In genomic region chr12:15811682-15812081, GRCm38 (mm10) we compare ENCODE assay signal across 7 mouse cellular contexts. TPM values are rescaled to one million over a fixed set of nuclear protein-coding genes. Genes with fewer than 3 reads are reported as not detected.
DNase-seq lines count a peak whose midpoint lies in the region; ATAC-seq lines count a peak whose summit lies in the region.

No protein-coding gene starts in this region.

- H3K36me3 ChIP-seq in heart, embryonic 14.5 days (ENCODE audit: control insufficient read depth, insufficient read depth, low read length) = peaks cover 39% of the 10 kb centered on the region

- DNase-seq in brain, adult 2 months (ENCODE audit: low read depth, low spot score) = peak; percentile 70
- DNase-seq in kidney, postnatal 10 days = peak; percentile 52
- DNase-seq in naive thymus-derived CD4-positive, alpha-beta T cell, adult 2 months (ENCODE audit: low read depth) = peak; percentile 60
- DNase-seq in ovary, postnatal 10 days (ENCODE audit: low spot score) = no peak
- no peak for DNase-seq in adrenal gland, postnatal 25 days

- ATAC-seq in CD4-positive, CD25-positive, alpha-beta regulatory T cell, adult 4 months = peak; percentile 2
- no peak for ATAC-seq in heart, embryonic 14.5 days (ENCODE audit: insufficient number of reproducible peaks, insufficient read depth, low FRiP score, low read depth)

- peak overlapping the region; percentile 37 to 77 for H3K4me3 ChIP-seq in heart, embryonic 14.5 days (ENCODE audit: control insufficient read depth in 1 of 2, insufficient read depth in 1 of 2, low read depth in 1 of 2, low read length in 2 of 2)

- 12% methylated on average over 4 of the region's 4 CpGs for WGBS in heart, embryonic 14.5 days

- peak overlapping the region; percentile 88 for H3K9ac ChIP-seq in heart, embryonic 14.5 days (ENCODE audit: low read length)

- H3K4me1 ChIP-seq in heart, embryonic 14.5 days (ENCODE audit: control insufficient read depth in 2 of 2, insufficient read depth in 2 of 2, low read length in 2 of 2) = peaks cover 18 to 44% of the 10 kb centered on the region in 2 experiments

- no peaks in the 10 kb centered on the region for H3K9me3 ChIP-seq in heart, embryonic 14.5 days (ENCODE audit: control insufficient read depth, low read length)

- H3K27ac ChIP-seq in heart, embryonic 14.5 days (replicated peaks in 1 of 2; ENCODE audit: control insufficient read depth in 1 of 2, insufficient read depth in 1 of 2, low read depth in 2 of 2, low read length in 2 of 2) = peak overlapping the region; percentile 69 to 98

- H3K27me3 ChIP-seq in heart, embryonic 14.5 days (ENCODE audit: control insufficient read depth, insufficient read depth, low read length) = no peaks in the 10 kb centered on the region

- peak overlapping the region; percentile 80 for H3K4me2 ChIP-seq in heart, embryonic 14.5 days (ENCODE audit: low read length)

RNA-seq across cellular contexts. Expression of gene Trib2, which starts 5.0 kb away (rescaled TPM):
- 10 to 100 TPM; 76.7 to 80.4 TPM for polyA plus RNA-seq in CD4-positive, CD25-positive, alpha-beta regulatory T cell, adult 4 months (2017; shearing (Covaris generic))
- 55.5 and 62.3 TPM in 2 replicates for polyA plus RNA-seq in heart, embryonic 14.5 days (2014; fragmentation: Nextera tagmentation; extraction: Ambion mirVana)
- 12.3 and 12.9 TPM in 2 replicates for total RNA-seq in adrenal gland, postnatal 25 days (2021)

Comparison
In these comparisons a context has a peak if more than half of its experiments do, and no peak if none do; other contexts are left out.
1. DNase-seq: peak in brain, adult 2 months (single experiment), kidney, postnatal 10 days (single experiment) and naive thymus-derived CD4-positive, alpha-beta T cell, adult 2 months (single experiment); none in ovary, postnatal 10 days (single experiment) and adrenal gland, postnatal 25 days (single experiment).